Mouse (Mus musculus): ENCODE data around the gene Rapgef2. TPM values are rescaled to one million over a fixed set of nuclear protein-coding genes. Genes with fewer than 3 reads are reported as not detected.
"Not testable (repeated sequence)": the region's sequence is repeated elsewhere in the genome, so short reads cannot be mapped to it uniquely, and the experiment has no call there.

Gene Rapgef2
- polyA plus RNA-seq, 1 experiment from 2014 or later: 5.3 TPM

- Histone ChIP-seq H3K4me1 (peaks cover 26% of the 10 kb centered on the region), H3K27ac (no peak overlapping the region), H3K4me3 (no peak overlapping the region), H3K36me3 (no peaks in the 10 kb centered on the region), H3K27me3 (ENCODE audit: low read depth, poor library complexity, severe bottlenecking) (no peaks in the 10 kb centered on the region), H3K9me3 (replicated peaks) (no peaks in the 10 kb centered on the region)
- WGBS: 92% methylated on average over 6 of the region's 6 CpGs
- DNase-seq (ENCODE audit: low spot score): no peak
These were observed 47.3 kb downstream of the Rapgef2 start for GRCm38 (mm10) chr3:79239066-79239462.

- H3K36me3 ChIP-seq: no peaks in the 10 kb centered on the region
- no peaks in the 10 kb centered on the region for H3K9me3 ChIP-seq (replicated peaks)
- peaks cover 26% of the 10 kb centered on the region for H3K4me1 ChIP-seq
- DNase-seq (ENCODE audit: low spot score): no peak
- no peak overlapping the region for H3K4me3 ChIP-seq
- no peak overlapping the region for H3K27ac ChIP-seq
- no peaks in the 10 kb centered on the region for H3K27me3 ChIP-seq (ENCODE audit: low read depth, poor library complexity, severe bottlenecking)
- WGBS: 84% methylated on average over 4 of the region's 4 CpGs
These were observed 47.8 kb downstream of the Rapgef2 start for GRCm38 (mm10) chr3:79238456-79239065.

- 96% methylated on average over 9 of the region's 9 CpGs for WGBS
- H3K27me3 ChIP-seq (ENCODE audit: low read depth, poor library complexity, severe bottlenecking): no peaks in the 10 kb centered on the region
- H3K4me3 ChIP-seq: no peak overlapping the region
- no peak for DNase-seq (ENCODE audit: low spot score)
- H3K27ac ChIP-seq: no peak overlapping the region
- no peaks in the 10 kb centered on the region for H3K9me3 ChIP-seq (replicated peaks)
- H3K36me3 ChIP-seq: no peaks in the 10 kb centered on the region
- H3K4me1 ChIP-seq: peaks cover 22% of the 10 kb centered on the region
These were observed 48.5 kb downstream of the Rapgef2 start for GRCm38 (mm10) chr3:79237619-79238342.

- DNase-seq (ENCODE audit: low spot score): no peak
- no peaks in the 10 kb centered on the region for H3K27me3 ChIP-seq (ENCODE audit: low read depth, poor library complexity, severe bottlenecking)
- no peaks in the 10 kb centered on the region for H3K36me3 ChIP-seq
- no peaks in the 10 kb centered on the region for H3K9me3 ChIP-seq (replicated peaks)
- peaks cover 22% of the 10 kb centered on the region for H3K4me1 ChIP-seq
- no peak overlapping the region for H3K27ac ChIP-seq
- H3K4me3 ChIP-seq: no peak overlapping the region
- 75% methylated on average over 3 of the region's 3 CpGs for WGBS
These were observed 51.8 kb downstream of the Rapgef2 start for GRCm38 (mm10) chr3:79234485-79234884.

- Histone ChIP-seq H3K4me3 (no peak overlapping the region), H3K4me1 (peaks cover 22% of the 10 kb centered on the region), H3K27ac (no peak overlapping the region), H3K36me3 (no peaks in the 10 kb centered on the region), H3K9me3 (replicated peaks) (no peaks in the 10 kb centered on the region), H3K27me3 (ENCODE audit: low read depth, poor library complexity, severe bottlenecking) (no peaks in the 10 kb centered on the region)
- DNase-seq (ENCODE audit: low spot score): no peak
- 92% methylated on average over 13 of the region's 13 CpGs for WGBS
These were observed 52.6 kb downstream of the Rapgef2 start for GRCm38 (mm10) chr3:79233478-79234415.

- no peaks in the 10 kb centered on the region for H3K9me3 ChIP-seq (replicated peaks)
- H3K27ac ChIP-seq: no peak overlapping the region
- H3K4me1 ChIP-seq: peaks cover 12% of the 10 kb centered on the region
- H3K36me3 ChIP-seq: no peaks in the 10 kb centered on the region
- no peak overlapping the region for H3K4me3 ChIP-seq
- WGBS: 98% methylated on average over 4 of the region's 4 CpGs
- no peaks in the 10 kb centered on the region for H3K27me3 ChIP-seq (ENCODE audit: low read depth, poor library complexity, severe bottlenecking)
- no peak for DNase-seq (ENCODE audit: low spot score)
These were observed 55.6 kb downstream of the Rapgef2 start for GRCm38 (mm10) chr3:79230718-79231117.

GRCm38 (mm10) chr3:79229546-79229945, 56.8 kb downstream of the Rapgef2 start:
- Histone ChIP-seq H3K36me3 (no peaks in the 10 kb centered on the region), H3K9me3 (replicated peaks) (no peaks in the 10 kb centered on the region), H3K4me1 (peaks cover 4% of the 10 kb centered on the region; the same call in 1 of the 2 replicates), H3K27me3 (ENCODE audit: low read depth, poor library complexity, severe bottlenecking) (no peaks in the 10 kb centered on the region), H3K27ac (no peak overlapping the region), H3K4me3 (no peak overlapping the region)
- DNase-seq (ENCODE audit: low spot score): no peak
- WGBS: 76% methylated on average over 6 of the region's 6 CpGs

- peaks cover 11% of the 10 kb centered on the region; the same call in 1 of the 2 replicates for H3K4me1 ChIP-seq
- H3K36me3 ChIP-seq: no peaks in the 10 kb centered on the region
- H3K4me3 ChIP-seq: no peak overlapping the region
- no peak overlapping the region for H3K27ac ChIP-seq
- H3K27me3 ChIP-seq (ENCODE audit: low read depth, poor library complexity, severe bottlenecking): no peaks in the 10 kb centered on the region
- no peaks in the 10 kb centered on the region for H3K9me3 ChIP-seq (replicated peaks)
- DNase-seq (ENCODE audit: low spot score): no peak
These were observed 58.0 kb downstream of the Rapgef2 start for GRCm38 (mm10) chr3:79228304-79228703.

- H3K4me1 ChIP-seq: peaks cover 11% of the 10 kb centered on the region; the same call in 1 of the 2 replicates
- DNase-seq (ENCODE audit: low spot score): no peak
- H3K36me3 ChIP-seq: no peaks in the 10 kb centered on the region
- H3K27me3 ChIP-seq (ENCODE audit: low read depth, poor library complexity, severe bottlenecking): no peaks in the 10 kb centered on the region
- H3K4me3 ChIP-seq: no peak overlapping the region
- H3K27ac ChIP-seq: no peak overlapping the region
- WGBS: 88% methylated on average over 17 of the region's 17 CpGs
- H3K9me3 ChIP-seq (replicated peaks): no peaks in the 10 kb centered on the region
These were observed 58.8 kb downstream of the Rapgef2 start for GRCm38 (mm10) chr3:79227356-79228088.

- WGBS: 96% methylated on average over 1 of the region's 1 CpGs
- peaks cover 15% of the 10 kb centered on the region; the same call in 1 of the 2 replicates for H3K4me1 ChIP-seq
- not testable (repeated sequence) for DNase-seq (ENCODE audit: low spot score); H3K9me3 ChIP-seq (replicated peaks); H3K4me3 ChIP-seq; H3K27ac ChIP-seq; H3K36me3 ChIP-seq; H3K27me3 ChIP-seq (ENCODE audit: low read depth, poor library complexity, severe bottlenecking)
These were observed 59.5 kb downstream of the Rapgef2 start for GRCm38 (mm10) chr3:79226807-79227206.

GRCm38 (mm10) chr3:79225888-79226287, 60.4 kb downstream of the Rapgef2 start:
- Histone ChIP-seq H3K27me3 (ENCODE audit: low read depth, poor library complexity, severe bottlenecking) (no peaks in the 10 kb centered on the region), H3K4me3 (no peak overlapping the region), H3K27ac (no peak overlapping the region), H3K36me3 (no peaks in the 10 kb centered on the region), H3K4me1 (peaks cover 19% of the 10 kb centered on the region; the same call in 1 of the 2 replicates), H3K9me3 (replicated peaks) (no peaks in the 10 kb centered on the region)
- DNase-seq (ENCODE audit: low spot score): no peak
- WGBS: 82% methylated on average over 6 of the region's 6 CpGs

- H3K36me3 ChIP-seq: no peaks in the 10 kb centered on the region
- H3K9me3 ChIP-seq (replicated peaks): no peaks in the 10 kb centered on the region
- WGBS: 86% methylated on average over 7 of the region's 7 CpGs
- no peak overlapping the region for H3K27ac ChIP-seq
- no peak for DNase-seq (ENCODE audit: low spot score)
- peaks cover 20% of the 10 kb centered on the region; the same call in 1 of the 2 replicates for H3K4me1 ChIP-seq
- H3K27me3 ChIP-seq (ENCODE audit: low read depth, poor library complexity, severe bottlenecking): no peaks in the 10 kb centered on the region
- no peak overlapping the region for H3K4me3 ChIP-seq
These were observed 62.0 kb downstream of the Rapgef2 start for GRCm38 (mm10) chr3:79224352-79224751.
